17 mouse cellular contexts compared by ENCODE assay signal in the genomic region with DNA sequence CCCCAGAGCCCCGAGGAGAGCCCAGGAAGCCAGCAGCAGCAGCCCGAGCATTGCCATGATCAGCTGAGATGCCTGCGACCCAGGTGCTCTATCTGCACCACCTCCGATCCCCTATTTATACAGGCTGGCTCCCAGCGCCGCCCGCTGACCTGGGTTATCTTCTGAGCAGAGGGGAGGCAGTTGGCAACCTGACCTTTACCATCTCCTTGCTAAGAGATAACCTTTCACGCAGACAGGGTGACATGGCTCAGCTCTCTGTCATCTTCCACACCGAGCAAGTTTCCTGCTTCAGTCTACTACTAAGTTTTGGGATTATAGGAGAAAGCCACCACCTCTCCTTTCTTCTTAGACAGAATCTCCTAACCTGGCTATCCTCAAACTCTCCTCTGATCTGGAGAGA. TPM values are rescaled to one million over a fixed set of nuclear protein-coding genes. Genes with fewer than 3 reads are reported as not detected.
DNase-seq lines count a peak whose midpoint lies in the region; ATAC-seq lines count a peak whose summit lies in the region.
"Had no signal": no experiment of that assay in that cellular context is flagged by ENCODE, and none has a peak within 500 bp of the region (broad histone marks: within the 10 kb centered on the region; RNA-seq: fewer than 3 reads in every experiment).

A gene (minus strand): TSS at position 101 of the 400 bp plus-strand sequence.

- H3K4me2 ChIP-seq in forebrain, embryonic 11.5 days (ENCODE audit: low read depth, low read length, severe bottlenecking) = 0 out of 2 replicates have a peak within 1 kb of the TSS, but pooled peaks have one; percentile 8
- no peak within 1 kb of the TSS for H3K4me2 ChIP-seq in forebrain, embryonic 15.5 days (replicated peaks)
- H3K4me2 ChIP-seq in kidney, embryonic 16.5 days (replicated peaks; ENCODE audit: low read depth, low read length) = peak within 1 kb of the TSS; percentile 35

- 0 out of 2 replicates have a peak, but pooled peaks cover 8% of the 10 kb centered on the region for H3K4me1 ChIP-seq in forebrain, embryonic 11.5 days (replicated peaks; ENCODE audit: control insufficient read depth, insufficient read depth, low read length)
- H3K4me1 ChIP-seq in forebrain, embryonic 15.5 days = peaks cover 17% of the 10 kb centered on the region
- peaks cover 12% of the 10 kb centered on the region for H3K4me1 ChIP-seq in kidney, embryonic 16.5 days (ENCODE audit: insufficient read depth, low read length)
- H3K4me1 ChIP-seq in embryonic facial prominence, embryonic 10.5 days = peaks cover 26% of the 10 kb centered on the region

- no peaks in the 10 kb centered on the region for H3K9me3 ChIP-seq in forebrain, embryonic 11.5 days (ENCODE audit: control insufficient read depth, low read length)
- H3K9me3 ChIP-seq in forebrain, embryonic 15.5 days = no peaks in the 10 kb centered on the region
- no peaks in the 10 kb centered on the region for H3K9me3 ChIP-seq in kidney, embryonic 16.5 days (ENCODE audit: low read length)
- no peaks in the 10 kb centered on the region for H3K9me3 ChIP-seq in embryonic facial prominence, embryonic 10.5 days

- H3K27me3 ChIP-seq in forebrain, embryonic 11.5 days (ENCODE audit: control insufficient read depth, insufficient read depth, low read length) = peaks cover 40% of the 10 kb centered on the region
- peaks cover 50% of the 10 kb centered on the region for H3K27me3 ChIP-seq in forebrain, embryonic 15.5 days
- peaks cover 39% of the 10 kb centered on the region for H3K27me3 ChIP-seq in kidney, embryonic 16.5 days (ENCODE audit: insufficient read depth, low read length)
- H3K27me3 ChIP-seq in embryonic facial prominence, embryonic 10.5 days (replicated peaks; ENCODE audit: low read depth, poor library complexity, severe bottlenecking) = peaks cover 71% of the 10 kb centered on the region

- no peaks in the 10 kb centered on the region for H3K36me3 ChIP-seq in forebrain, embryonic 11.5 days (ENCODE audit: control insufficient read depth, insufficient read depth, low read length)
- H3K36me3 ChIP-seq in forebrain, embryonic 15.5 days = no peaks in the 10 kb centered on the region
- no peaks in the 10 kb centered on the region for H3K36me3 ChIP-seq in kidney, embryonic 16.5 days (ENCODE audit: insufficient read depth, low read length)
- no peaks in the 10 kb centered on the region for H3K36me3 ChIP-seq in embryonic facial prominence, embryonic 10.5 days (replicated peaks)

- no peak within 1 kb of the TSS for H3K4me3 ChIP-seq in forebrain, embryonic 11.5 days (ENCODE audit: low read depth, low read length)
- H3K4me3 ChIP-seq in forebrain, embryonic 15.5 days = no peak within 1 kb of the TSS
- peak within 1 kb of the TSS; percentile 27 for H3K4me3 ChIP-seq in kidney, embryonic 16.5 days (ENCODE audit: low read length)
- peak within 1 kb of the TSS; percentile 35 for H3K4me3 ChIP-seq in embryonic facial prominence, embryonic 10.5 days

- 8% methylated on average over 9 of the region's 9 CpGs for WGBS in forebrain, embryonic 11.5 days
- WGBS in forebrain, embryonic 15.5 days = 12% methylated on average over 9 of the region's 9 CpGs
- WGBS in kidney, embryonic 16.5 days = 10% methylated on average over 9 of the region's 9 CpGs
- 9% methylated on average over 9 of the region's 9 CpGs for WGBS in embryonic facial prominence, embryonic 10.5 days

- H3K27ac ChIP-seq in forebrain, embryonic 11.5 days (ENCODE audit: low read depth, low read length) = no peak within 1 kb of the TSS
- no peak within 1 kb of the TSS for H3K27ac ChIP-seq in forebrain, embryonic 15.5 days (replicated peaks)
- no peak within 1 kb of the TSS for H3K27ac ChIP-seq in kidney, embryonic 16.5 days (ENCODE audit: low read length)
- H3K27ac ChIP-seq in embryonic facial prominence, embryonic 10.5 days (replicated peaks) = no peak within 1 kb of the TSS

- H3K9ac ChIP-seq in forebrain, embryonic 11.5 days (ENCODE audit: low read length) = no peak within 1 kb of the TSS
- no peak within 1 kb of the TSS for H3K9ac ChIP-seq in forebrain, embryonic 15.5 days (replicated peaks)
- H3K9ac ChIP-seq in kidney, embryonic 16.5 days (replicated peaks; ENCODE audit: low read length) = 0 out of 2 replicates have a peak within 1 kb of the TSS, but pooled peaks have one; percentile 2

- no peak for ATAC-seq in forebrain, embryonic 11.5 days (replicated peaks; ENCODE audit: low FRiP score)
- no peak for ATAC-seq in forebrain, embryonic 15.5 days (replicated peaks)
- ATAC-seq in kidney, embryonic 16.5 days (ENCODE audit: low FRiP score, low TSS enrichment) = no peak
- ATAC-seq in megakaryocyte-erythroid progenitor cell, adult 5-6 weeks (replicated peaks; ENCODE audit: low FRiP score, low TSS enrichment, poor library complexity, severe bottlenecking) = 0 out of 2 replicates have a peak, but pooled peaks have one; percentile 17
- ATAC-seq: Patski had no signal

- DNase-seq in forebrain, embryonic 11.5 days (ENCODE audit: low spot score) = no peak
- no peak for DNase-seq in kidney, postnatal 25 days
- DNase-seq in embryonic facial prominence, embryonic 10.5 days (ENCODE audit: low spot score) = no peak
- DNase-seq in adrenal gland, adult (ENCODE audit: inconsistent age in 2 of 2, low spot score in 1 of 2) = no peak
- DNase-seq in thymus, postnatal 14 days = no peak
- DNase-seq: adrenal gland, postnatal 36 days; cerebellum, adult 18-20 months; kidney, adult 11 months; lung, postnatal 10 days; right cerebral cortex, postnatal 4 days had no signal

RNA-seq across cellular contexts. Expression of the gene that starts here (rescaled TPM):
- polyA plus RNA-seq in forebrain, embryonic 11.5 days (2014; fragmentation: Nextera tagmentation; extraction: Ambion mirVana) = not detected in 2 replicates
- polyA plus RNA-seq in forebrain, embryonic 15.5 days (2015; fragmentation: Nextera tagmentation; extraction: Ambion mirVana) = not detected in 2 replicates
- polyA plus RNA-seq in kidney, embryonic 16.5 days (2015; fragmentation: Nextera tagmentation; extraction: Ambion mirVana) = not detected in 2 replicates
- polyA plus RNA-seq in embryonic facial prominence, embryonic 10.5 days (2016; fragmentation: Nextera tagmentation; extraction: Ambion mirVana) = not detected in 2 replicates
- not detected in 2 replicates for total RNA-seq in megakaryocyte-erythroid progenitor cell, adult 5-6 weeks (2014; fragmentation: Nextera tagmentation)
- total RNA-seq in megakaryocyte-erythroid progenitor cell, adult 5-6 weeks (2017) = not detected in 2 replicates
- total RNA-seq: adrenal gland, postnatal 36 days; gastrocnemius, adult 18-20 months had no signal
- polyA plus RNA-seq: embryonic facial prominence, embryonic 14.5 days; neural tube, embryonic 11.5 days; Patski had no signal

Comparison
In these comparisons a context has a peak if more than half of its experiments do, and no peak if none do; other contexts are left out.
1. Peak in ATAC-seq in megakaryocyte-erythroid progenitor cell, adult 5-6 weeks; RNA of the gene not detected or under 1 TPM.
2. H3K4me3 ChIP-seq: peak in kidney, embryonic 16.5 days (single experiment) and embryonic facial prominence, embryonic 10.5 days (single experiment); none in forebrain, embryonic 11.5 days (single experiment) and forebrain, embryonic 15.5 days (single experiment).